Mouse (Mus musculus) liver, embryonic 14.5 days (tissue): ENCODE measurements around the gene Naa60.

Source experiments
- CTCF ChIP-seq: IDR thresholded peaks from 2 replicates; pipeline ENCODE4 v1.5.1; 2016; ENCODE audit warnings: antibody characterized with exemption, low read depth, control low read depth
- EP300 ChIP-seq: IDR thresholded peaks from 2 replicates; pipeline ENCODE4 v1.6.1; 2016; ENCODE audit warnings: antibody characterized with exemption, low read depth

DNA sequence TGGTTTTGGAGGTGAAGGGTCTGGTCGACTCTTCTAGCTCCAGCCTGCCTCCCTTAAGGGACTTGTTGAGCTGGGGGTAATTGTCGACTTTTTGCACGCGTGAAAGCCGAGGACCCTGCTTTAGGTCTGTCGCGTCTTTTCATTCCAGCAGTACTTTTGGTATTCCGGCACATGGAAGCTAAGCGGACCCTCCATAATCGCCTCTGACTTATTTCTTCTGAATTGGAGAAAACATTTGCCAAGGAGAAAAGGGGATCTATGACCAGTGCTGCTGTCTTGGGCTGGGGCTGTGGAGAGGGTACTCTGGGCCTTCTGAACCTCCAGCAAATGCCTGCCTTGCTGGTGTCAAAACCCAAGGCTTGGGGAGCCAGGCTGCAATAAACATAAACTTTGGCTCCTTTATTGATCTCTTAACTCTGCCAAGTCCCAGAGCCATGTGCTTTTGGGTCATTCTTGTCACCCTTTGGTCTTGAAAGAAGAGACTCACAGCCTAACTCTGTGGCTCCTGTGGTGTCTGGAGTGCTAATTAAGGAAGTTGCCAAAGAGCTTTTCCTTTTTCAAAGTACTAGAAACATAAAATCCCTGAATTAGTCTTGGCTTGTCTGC lies 13.0 kb downstream of the Naa60 start:
- no peak for TF ChIP-seq CTCF
- no peak for TF ChIP-seq EP300
